18 mouse cellular contexts compared by ENCODE assay signal in the genomic region with DNA sequence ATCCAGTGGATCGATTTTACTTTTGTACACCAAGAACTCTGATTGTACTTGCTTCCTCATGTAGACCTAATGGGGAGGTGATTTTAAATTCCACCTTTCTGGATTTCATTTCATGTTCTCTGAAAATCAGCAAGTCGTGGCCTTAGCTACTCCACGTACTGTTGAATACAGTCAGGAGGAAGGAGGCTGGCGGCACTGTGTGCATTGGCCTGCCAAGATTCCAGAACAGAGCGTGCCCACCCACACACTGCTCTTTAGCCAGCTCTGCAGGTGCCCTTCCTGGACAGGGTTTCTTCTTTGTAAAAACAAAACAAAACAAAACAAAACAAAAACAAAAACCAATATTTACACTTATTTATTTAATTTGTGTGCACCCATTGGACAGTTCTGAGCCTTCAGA. TPM values are rescaled to one million over a fixed set of nuclear protein-coding genes. Genes with fewer than 3 reads are reported as not detected.
DNase-seq lines count a peak whose midpoint lies in the region; ATAC-seq and TF ChIP-seq lines count a peak whose summit lies in the region.
"Had no signal": no experiment of that assay in that cellular context is flagged by ENCODE, and none has a peak within 500 bp of the region (broad histone marks: within the 10 kb centered on the region; RNA-seq: fewer than 3 reads in every experiment).

No protein-coding gene starts in this region.

- H3K36me3 ChIP-seq in kidney, embryonic 14.5 days (ENCODE audit: control insufficient read depth, insufficient read depth, low read length) = no peaks in the 10 kb centered on the region
- H3K36me3 ChIP-seq in stomach, postnatal 0 days (ENCODE audit: control insufficient read depth, insufficient read depth, low read length) = no peaks in the 10 kb centered on the region
- H3K36me3 ChIP-seq: embryonic facial prominence, embryonic 12.5 days; hindbrain, embryonic 10.5 days; liver, embryonic 13.5 days; neural tube, embryonic 12.5 days had no signal

- ATAC-seq in kidney, embryonic 14.5 days (ENCODE audit: low FRiP score, low TSS enrichment) = no peak
- no peak for ATAC-seq in stomach, postnatal 0 days (ENCODE audit: low FRiP score, low TSS enrichment)
- ATAC-seq: forebrain, embryonic 16.5 days had no signal

- H3K4me3 ChIP-seq in kidney, embryonic 14.5 days (ENCODE audit: low read length) = no peak overlapping the region
- no peak overlapping the region for H3K4me3 ChIP-seq in stomach, postnatal 0 days (ENCODE audit: low read depth, low read length)
- H3K4me3 ChIP-seq: embryonic facial prominence, embryonic 12.5 days; hindbrain, embryonic 10.5 days; liver, embryonic 13.5 days; neural tube, embryonic 12.5 days had no signal

- no peaks in the 10 kb centered on the region for H3K27me3 ChIP-seq in kidney, embryonic 14.5 days (ENCODE audit: control insufficient read depth, insufficient read depth, low read length)
- no peaks in the 10 kb centered on the region for H3K27me3 ChIP-seq in stomach, postnatal 0 days (ENCODE audit: control insufficient read depth, insufficient read depth, low read length)
- H3K27me3 ChIP-seq: liver, embryonic 13.5 days had no signal

- no peak overlapping the region for H3K9ac ChIP-seq in kidney, embryonic 14.5 days (ENCODE audit: low read depth, low read length)
- H3K9ac ChIP-seq in stomach, postnatal 0 days (ENCODE audit: low read length) = no peak overlapping the region
- H3K9ac ChIP-seq: embryonic facial prominence, embryonic 12.5 days; liver, embryonic 13.5 days; neural tube, embryonic 12.5 days had no signal

- H3K4me2 ChIP-seq in kidney, embryonic 14.5 days (replicated peaks; ENCODE audit: low read depth, low read length) = no peak overlapping the region
- H3K4me2 ChIP-seq in stomach, postnatal 0 days (replicated peaks; ENCODE audit: low read depth) = no peak overlapping the region
- H3K4me2 ChIP-seq: embryonic facial prominence, embryonic 12.5 days; liver, embryonic 13.5 days; neural tube, embryonic 12.5 days had no signal

- no peaks in the 10 kb centered on the region for H3K9me3 ChIP-seq in kidney, embryonic 14.5 days (ENCODE audit: control insufficient read depth, low read length)
- no peaks in the 10 kb centered on the region for H3K9me3 ChIP-seq in stomach, postnatal 0 days (ENCODE audit: control insufficient read depth, low read length)
- H3K9me3 ChIP-seq: embryonic facial prominence, embryonic 12.5 days; hindbrain, embryonic 10.5 days; liver, embryonic 13.5 days; neural tube, embryonic 12.5 days had no signal

- TF ChIP-seq EP300 in stomach, postnatal 0 days (optimal IDR thresholded peaks at IDR 0.05) = no peak

- TF ChIP-seq CTCF in stomach, postnatal 0 days (IDR thresholded peaks at IDR 0.05; ENCODE audit: low read depth) = no peak

- DNase-seq in kidney, postnatal 10 days = peak; percentile 15
- DNase-seq in testis, postnatal 14 days (ENCODE audit: low spot score) = peak; percentile 42
- no peak for DNase-seq in testis, postnatal 10 days (ENCODE audit: low spot score)
- DNase-seq in cerebellum, adult 9-11 months = peak; percentile 27
- no peak for DNase-seq in stomach, postnatal 0 days (ENCODE audit: low spot score)
- DNase-seq in right cerebral cortex, postnatal 25 days = no peak
- no peak for DNase-seq in right cerebral cortex, postnatal 14 days
- DNase-seq: adrenal gland, postnatal 10 days; kidney, adult 9 months; layer of hippocampus, adult 9-11 months; liver, embryonic 13.5 days; thymus, adult 18-20 months had no signal

- 67% methylated on average over 5 of the region's 5 CpGs for WGBS in kidney, embryonic 14.5 days
- whole genome bisulfite sequencing in stomach, postnatal 0 days = 58% methylated on average over 5 of the region's 5 CpGs

- peaks cover 6% of the 10 kb centered on the region; the same call in 1 of the 2 replicates for H3K4me1 ChIP-seq in kidney, embryonic 14.5 days (ENCODE audit: control insufficient read depth, insufficient read depth, low read length)
- 0 out of 2 replicates have a peak, but pooled peaks cover 3% of the 10 kb centered on the region for H3K4me1 ChIP-seq in stomach, postnatal 0 days (replicated peaks; ENCODE audit: control insufficient read depth, insufficient read depth)

- H3K27ac ChIP-seq in kidney, embryonic 14.5 days (ENCODE audit: low read depth, low read length) = no peak overlapping the region
- H3K27ac ChIP-seq in stomach, postnatal 0 days (replicated peaks) = 0 out of 2 replicates have a peak overlapping the region, but pooled peaks have one; percentile 45
- H3K27ac ChIP-seq: embryonic facial prominence, embryonic 12.5 days; hindbrain, embryonic 10.5 days; liver, embryonic 13.5 days; neural tube, embryonic 12.5 days had no signal

RNA-seq across cellular contexts. Expression of gene Glrp1, which starts 2.7 kb away (rescaled TPM):
- 0.11 TPM in 1 of 2 replicates, not detected in the other for polyA plus RNA-seq in kidney, embryonic 14.5 days (2014; fragmentation: Nextera tagmentation; extraction: Ambion mirVana)
- not detected in 2 replicates for polyA plus RNA-seq in stomach, postnatal 0 days (2015; fragmentation: Nextera tagmentation; extraction: Ambion mirVana)
- polyA plus RNA-seq: embryonic facial prominence, embryonic 12.5 days; forebrain, embryonic 16.5 days; hindbrain, embryonic 10.5 days; limb, embryonic 11.5 days; neural tube, embryonic 12.5 days had no signal

Comparison
In these comparisons a context has a peak if more than half of its experiments do, and no peak if none do; other contexts are left out.
1. DNase-seq: peak in kidney, postnatal 10 days (single experiment), testis, postnatal 14 days (single experiment) and cerebellum, adult 9-11 months (single experiment); none in testis, postnatal 10 days (single experiment), stomach, postnatal 0 days (single experiment), right cerebral cortex, postnatal 25 days (single experiment) and right cerebral cortex, postnatal 14 days (single experiment).